Mouse (Mus musculus): ENCODE data around the gene Rims3. TPM values are rescaled to one million over a fixed set of nuclear protein-coding genes. Genes with fewer than 3 reads are reported as not detected.

The Rims3 gene
- 4.2 and 4.9 TPM in 2 replicates for polyA plus RNA-seq (2014; fragmentation: Nextera tagmentation; extraction: Ambion mirVana)

- H3K36me3 ChIP-seq (ENCODE audit: control insufficient read depth, insufficient read depth, low read length): no peaks in the 10 kb centered on the region
- peak within 1 kb of the TSS; percentile 66 for H3K4me3 ChIP-seq (ENCODE audit: low read depth, low read length)
- H3K4me2 ChIP-seq (ENCODE audit: low read depth, low read length, severe bottlenecking): peak within 1 kb of the TSS; percentile 94
- no peak within 1 kb of the TSS for H3K27ac ChIP-seq (ENCODE audit: low read depth, low read length)
- DNase-seq (ENCODE audit: low spot score) (peak; percentile 90), ATAC-seq (replicated peaks; ENCODE audit: low FRiP score) (peak; percentile 90)
- H3K9me3 ChIP-seq (ENCODE audit: control insufficient read depth, low read length): no peaks in the 10 kb centered on the region
- peaks cover 5% of the 10 kb centered on the region; the same call in 1 of the 2 replicates for H3K27me3 ChIP-seq (ENCODE audit: control insufficient read depth, insufficient read depth, low read length)
- H3K9ac ChIP-seq (ENCODE audit: low read length): peak within 1 kb of the TSS; percentile 65
- peaks cover 6% of the 10 kb centered on the region; the same call in 1 of the 2 replicates for H3K4me1 ChIP-seq (replicated peaks; ENCODE audit: control insufficient read depth, insufficient read depth, low read length)
- 2% methylated on average over 68 of the region's 68 CpGs for WGBS
These were observed at the start of gene Rims3 for GRCm38 (mm10) chr4:120854588-120855319. Gene Rims3 (plus strand): TSS chr4:120854816.

GRCm38 (mm10) chr4:120805816-120806215, 48.8 kb upstream of the Rims3 start:
- ATAC-seq (replicated peaks; ENCODE audit: low FRiP score) (no peak), DNase-seq (ENCODE audit: low spot score) (no peak)
- no peaks in the 10 kb centered on the region for H3K4me1 ChIP-seq (replicated peaks; ENCODE audit: control insufficient read depth, insufficient read depth, low read length)
- H3K9ac ChIP-seq (ENCODE audit: low read length): no peak overlapping the region
- no peak overlapping the region for H3K27ac ChIP-seq (ENCODE audit: low read depth, low read length)
- H3K4me3 ChIP-seq (ENCODE audit: low read depth, low read length): no peak overlapping the region
- H3K36me3 ChIP-seq (ENCODE audit: control insufficient read depth, insufficient read depth, low read length): no peaks in the 10 kb centered on the region
- H3K9me3 ChIP-seq (ENCODE audit: control insufficient read depth, low read length): no peaks in the 10 kb centered on the region
- H3K4me2 ChIP-seq (ENCODE audit: low read depth, low read length, severe bottlenecking): no peak overlapping the region
- H3K27me3 ChIP-seq (ENCODE audit: control insufficient read depth, insufficient read depth, low read length): no peaks in the 10 kb centered on the region

GRCm38 (mm10) chr4:120813762-120814161, 40.9 kb upstream of the Rims3 start:
- Histone ChIP-seq H3K4me3 (ENCODE audit: low read depth, low read length) (peak overlapping the region; percentile 42), H3K4me1 (replicated peaks; ENCODE audit: control insufficient read depth, insufficient read depth, low read length) (peaks cover 2% of the 10 kb centered on the region; the same call in 1 of the 2 replicates), H3K9me3 (ENCODE audit: control insufficient read depth, low read length) (no peaks in the 10 kb centered on the region), H3K36me3 (ENCODE audit: control insufficient read depth, insufficient read depth, low read length) (no peaks in the 10 kb centered on the region), H3K27ac (ENCODE audit: low read depth, low read length) (no peak overlapping the region), H3K4me2 (ENCODE audit: low read depth, low read length, severe bottlenecking) (peak overlapping the region; percentile 62), H3K27me3 (ENCODE audit: control insufficient read depth, insufficient read depth, low read length) (no peaks in the 10 kb centered on the region), H3K9ac (ENCODE audit: low read length) (peak overlapping the region; percentile 24)
- 26% methylated on average over 1 of the region's 1 CpGs for WGBS
- ATAC-seq (replicated peaks; ENCODE audit: low FRiP score) (no peak), DNase-seq (ENCODE audit: low spot score) (no peak)

GRCm38 (mm10) chr4:120814171-120814570, 40.4 kb upstream of the Rims3 start:
- no peak for DNase-seq (ENCODE audit: low spot score)
- Histone ChIP-seq H3K36me3 (ENCODE audit: control insufficient read depth, insufficient read depth, low read length) (no peaks in the 10 kb centered on the region), H3K27ac (ENCODE audit: low read depth, low read length) (no peak overlapping the region), H3K9ac (ENCODE audit: low read length) (peak overlapping the region; percentile 24), H3K27me3 (ENCODE audit: control insufficient read depth, insufficient read depth, low read length) (no peaks in the 10 kb centered on the region), H3K4me2 (ENCODE audit: low read depth, low read length, severe bottlenecking) (peak overlapping the region; percentile 62), H3K4me3 (ENCODE audit: low read depth, low read length) (peak overlapping the region; percentile 42), H3K9me3 (ENCODE audit: control insufficient read depth, low read length) (no peaks in the 10 kb centered on the region), H3K4me1 (replicated peaks; ENCODE audit: control insufficient read depth, insufficient read depth, low read length) (peaks cover 2% of the 10 kb centered on the region; the same call in 1 of the 2 replicates)
- ATAC-seq (replicated peaks; ENCODE audit: low FRiP score): no peak
- 49% methylated on average over 4 of the region's 4 CpGs for WGBS

- Histone ChIP-seq H3K9ac (ENCODE audit: low read length) (peak overlapping the region; percentile 62), H3K4me1 (replicated peaks; ENCODE audit: control insufficient read depth, insufficient read depth, low read length) (peaks cover 2% of the 10 kb centered on the region; the same call in 1 of the 2 replicates)
These were observed 39.5 kb upstream of the Rims3 start for GRCm38 (mm10) chr4:120815163-120815562.

GRCm38 (mm10) chr4:120815622-120816334, 38.8 kb upstream of the Rims3 start:
- Histone ChIP-seq H3K27ac (ENCODE audit: low read depth, low read length) (peak overlapping the region; percentile 60; the same call in 1 of the 2 replicates), H3K9ac (ENCODE audit: low read length) (peak overlapping the region; percentile 62), H3K27me3 (ENCODE audit: control insufficient read depth, insufficient read depth, low read length) (no peaks in the 10 kb centered on the region), H3K4me3 (ENCODE audit: low read depth, low read length) (peak overlapping the region; percentile 42), H3K9me3 (ENCODE audit: control insufficient read depth, low read length) (no peaks in the 10 kb centered on the region), H3K36me3 (ENCODE audit: control insufficient read depth, insufficient read depth, low read length) (no peaks in the 10 kb centered on the region), H3K4me1 (replicated peaks; ENCODE audit: control insufficient read depth, insufficient read depth, low read length) (peaks cover 2% of the 10 kb centered on the region; the same call in 1 of the 2 replicates), H3K4me2 (ENCODE audit: low read depth, low read length, severe bottlenecking) (peak overlapping the region; percentile 62)
- DNase-seq (ENCODE audit: low spot score) (peak; percentile 79), ATAC-seq (replicated peaks; ENCODE audit: low FRiP score) (peak; percentile 98)
- WGBS: 10% methylated on average over 10 of the region's 10 CpGs

More at GRCm38 (mm10) chr4:120815163-120815562, 39.5 kb upstream of the Rims3 start:
- Histone ChIP-seq H3K4me2 (ENCODE audit: low read depth, low read length, severe bottlenecking) (peak overlapping the region; percentile 62), H3K27me3 (ENCODE audit: control insufficient read depth, insufficient read depth, low read length) (no peaks in the 10 kb centered on the region), H3K36me3 (ENCODE audit: control insufficient read depth, insufficient read depth, low read length) (no peaks in the 10 kb centered on the region), H3K27ac (ENCODE audit: low read depth, low read length) (peak overlapping the region; percentile 60; the same call in 1 of the 2 replicates), H3K9me3 (ENCODE audit: control insufficient read depth, low read length) (no peaks in the 10 kb centered on the region), H3K4me3 (ENCODE audit: low read depth, low read length) (peak overlapping the region; percentile 42)
- ATAC-seq (replicated peaks; ENCODE audit: low FRiP score) (peak; percentile 37), DNase-seq (ENCODE audit: low spot score) (no peak)
- 18% methylated on average over 4 of the region's 4 CpGs for WGBS

GRCm38 (mm10) chr4:120817002-120817774, 37.4 kb upstream of the Rims3 start:
- 27% methylated on average over 3 of the region's 3 CpGs for WGBS
- peaks cover 2% of the 10 kb centered on the region; the same call in 1 of the 2 replicates for H3K4me1 ChIP-seq (replicated peaks; ENCODE audit: control insufficient read depth, insufficient read depth, low read length)
- no peak overlapping the region for H3K4me2 ChIP-seq (ENCODE audit: low read depth, low read length, severe bottlenecking)
- H3K9me3 ChIP-seq (ENCODE audit: control insufficient read depth, low read length): no peaks in the 10 kb centered on the region
- no peak overlapping the region for H3K9ac ChIP-seq (ENCODE audit: low read length)
- H3K27ac ChIP-seq (ENCODE audit: low read depth, low read length): no peak overlapping the region
- H3K4me3 ChIP-seq (ENCODE audit: low read depth, low read length): no peak overlapping the region
- ATAC-seq (replicated peaks; ENCODE audit: low FRiP score) (no peak), DNase-seq (ENCODE audit: low spot score) (no peak)
- H3K27me3 ChIP-seq (ENCODE audit: control insufficient read depth, insufficient read depth, low read length): no peaks in the 10 kb centered on the region
- no peaks in the 10 kb centered on the region for H3K36me3 ChIP-seq (ENCODE audit: control insufficient read depth, insufficient read depth, low read length)

- DNase-seq (ENCODE audit: low spot score) (no peak), ATAC-seq (replicated peaks; ENCODE audit: low FRiP score) (no peak)
- Histone ChIP-seq H3K27ac (ENCODE audit: low read depth, low read length) (no peak overlapping the region), H3K4me2 (ENCODE audit: low read depth, low read length, severe bottlenecking) (no peak overlapping the region), H3K9ac (ENCODE audit: low read length) (no peak overlapping the region), H3K4me3 (ENCODE audit: low read depth, low read length) (no peak overlapping the region), H3K4me1 (replicated peaks; ENCODE audit: control insufficient read depth, insufficient read depth, low read length) (peaks cover 2% of the 10 kb centered on the region; the same call in 1 of the 2 replicates), H3K9me3 (ENCODE audit: control insufficient read depth, low read length) (no peaks in the 10 kb centered on the region), H3K27me3 (ENCODE audit: control insufficient read depth, insufficient read depth, low read length) (no peaks in the 10 kb centered on the region), H3K36me3 (ENCODE audit: control insufficient read depth, insufficient read depth, low read length) (no peaks in the 10 kb centered on the region)
- WGBS: 90% methylated on average over 2 of the region's 2 CpGs
These were observed 36.7 kb upstream of the Rims3 start for GRCm38 (mm10) chr4:120817951-120818350.

Measured in forebrain, embryonic 11.5 days (tissue).